Mouse (Mus musculus) hindbrain, embryonic 12.5 days (tissue): ENCODE data around the gene Acap2. TPM values are rescaled to one million over a fixed set of nuclear protein-coding genes. Genes with fewer than 3 reads are reported as not detected.

Source experiments
- ATAC-seq: fragments of 200-750 bp; cut with Nextera tagmentation; 2 replicates; pipeline ENCODE4 v1.8.0; 2017; ENCODE audit warnings: moderate TSS enrichment; ENCODE audit not compliant: low FRiP score
- H3K27ac ChIP-seq: fragments of 300-500 bp; sonication (generic); 2 replicates; pipeline ENCODE4 v1.5.1; 2016; ENCODE audit warnings: mild to moderate bottlenecking
- H3K27me3 ChIP-seq: fragments of 300-500 bp; sonication (generic); 2 replicates; pipeline ENCODE4 v1.6.1; 2016; ENCODE audit warnings: mild to moderate bottlenecking
- H3K36me3 ChIP-seq: fragments of 300-500 bp; sonication (generic); 2 replicates; pipeline ENCODE4 v1.6.1; 2016; ENCODE audit warnings: mild to moderate bottlenecking
- H3K4me1 ChIP-seq: fragments of 300-500 bp; sonication (generic); 2 replicates; pipeline ENCODE4 v1.6.1; 2016
- H3K4me2 ChIP-seq: fragments of 300-500 bp; sonication (generic); replicated peaks from 2 replicates; pipeline ENCODE4 v1.6.1; 2016; ENCODE audit warnings: mild to moderate bottlenecking
- H3K4me3 ChIP-seq: fragments of 300-500 bp; sonication (generic); 2 replicates; pipeline ENCODE4 v1.5.1; 2016; ENCODE audit warnings: mild to moderate bottlenecking
- H3K9ac ChIP-seq: fragments of 300-500 bp; sonication (generic); 2 replicates; pipeline ENCODE4 v1.6.1; 2016; ENCODE audit warnings: mild to moderate bottlenecking, moderate library complexity
- H3K9me3 ChIP-seq: fragments of 300-500 bp; sonication (generic); replicated peaks from 2 replicates; pipeline ENCODE4 v1.6.1; 2016; ENCODE audit warnings: mild to moderate bottlenecking
- WGBS: fragments of 180-500 bp; shearing (Covaris S2); methylation state at CpG from one replicate; pipeline ENCODE4 v1.1.7; 2016; 5-methylcytosine and 5-hydroxymethylcytosine counted together
- polyA plus RNA-seq: library from polyadenylated mRNA; unstranded; fragments of >200 nt; fragmentation: Nextera tagmentation; extraction: Ambion mirVana; gene quantifications from 2 replicates; pipeline ENCODE4 v1.2.1, GENCODE M21; 2016

The Acap2 gene
- polyA plus RNA-seq, result 22.8 and 23.3 TPM in 2 replicates

DNA sequence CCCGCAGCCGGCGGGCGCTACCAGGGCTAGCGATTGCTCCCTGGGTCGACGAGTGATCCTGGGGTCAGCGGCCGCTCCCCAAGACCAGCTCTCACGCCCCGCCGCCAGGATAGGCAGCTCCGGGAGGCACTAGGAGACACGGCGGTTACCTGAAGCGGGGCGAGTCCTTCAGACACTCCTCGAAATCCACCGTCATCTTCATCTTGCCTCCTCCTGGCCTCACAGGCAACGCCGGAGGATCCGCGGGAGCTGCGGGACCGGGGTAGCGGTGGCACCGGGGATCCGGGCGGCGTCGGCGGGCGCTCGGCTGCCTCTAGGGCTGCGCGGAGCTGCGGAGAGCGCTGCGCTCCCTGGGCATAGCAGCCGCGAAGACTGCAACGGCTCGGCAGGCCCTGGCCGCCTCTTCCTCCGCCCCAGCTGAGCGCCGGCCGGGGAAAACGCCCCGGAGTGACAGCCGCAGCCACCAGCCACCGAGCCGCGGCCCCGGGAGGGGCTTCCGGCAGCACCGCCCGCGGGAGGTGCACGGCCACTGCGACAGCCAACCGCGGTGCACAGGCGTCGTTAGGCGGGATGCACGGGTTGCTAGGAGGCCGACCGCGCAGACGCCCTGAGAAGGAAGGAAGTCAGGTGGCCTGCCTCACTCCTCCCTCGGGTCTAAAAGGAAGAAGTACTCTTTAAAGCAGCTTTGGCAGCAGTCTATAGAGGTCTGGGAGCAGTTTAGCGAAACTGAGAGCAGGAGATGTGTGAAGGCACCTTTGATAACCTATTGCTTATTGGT, at the start of gene Acap2:
TSS of gene Acap2 (minus strand) at position 456 of the 778 bp plus-strand sequence.
- ATAC-seq, result peak; percentile 99
- Histone ChIP-seq H3K9ac (peak within 1 kb of the TSS; percentile 93), H3K9me3 (no peaks in the 10 kb centered on the region), H3K4me1 (peaks cover 20% of the 10 kb centered on the region), H3K4me2 (peak within 1 kb of the TSS; percentile 81), H3K27me3 (no peaks in the 10 kb centered on the region), H3K4me3 (peak within 1 kb of the TSS; percentile 85), H3K36me3 (no peaks in the 10 kb centered on the region), H3K27ac (peak within 1 kb of the TSS; percentile 95)
- under 1% methylated on average over 73 of the region's 73 CpGs for WGBS

DNA sequence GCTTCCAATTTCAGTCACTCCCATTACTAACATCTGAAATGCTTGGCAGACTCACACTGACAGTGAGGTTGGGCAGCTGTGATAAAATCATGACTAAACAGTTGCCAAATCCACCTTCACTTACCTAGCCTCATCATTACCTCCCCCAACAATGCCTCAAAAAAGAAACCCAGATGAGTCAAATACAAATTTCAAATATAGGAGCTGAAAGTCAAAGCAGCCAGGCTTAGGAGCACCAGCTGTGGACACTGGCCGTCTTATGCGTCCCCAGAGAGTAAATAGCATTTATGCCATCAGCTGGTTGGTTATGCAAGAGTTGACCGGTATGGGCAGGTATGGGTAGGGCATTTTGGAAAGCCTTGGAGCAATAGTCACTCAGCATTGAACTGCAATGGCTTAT, 48.4 kb upstream of the Acap2 start:
- H3K9ac ChIP-seq, result no peak overlapping the region
- no peak for ATAC-seq
- H3K36me3 ChIP-seq, result 0 out of 2 replicates have a peak, but pooled peaks cover 10% of the 10 kb centered on the region
- 86% methylated on average over 3 of the region's 3 CpGs for WGBS
- H3K27ac ChIP-seq, result no peak overlapping the region
- no peaks in the 10 kb centered on the region for H3K4me1 ChIP-seq
- H3K9me3 ChIP-seq, result no peaks in the 10 kb centered on the region
- no peak overlapping the region for H3K4me3 ChIP-seq
- H3K4me2 ChIP-seq, result no peak overlapping the region
- no peaks in the 10 kb centered on the region for H3K27me3 ChIP-seq

GRCm38 (mm10) chr16:31248717-31249116, 47.7 kb upstream of the Acap2 start:
- no peak for ATAC-seq
- H3K27ac ChIP-seq, result no peak overlapping the region
- 86% methylated on average over 13 of the region's 13 CpGs for WGBS

GRCm38 (mm10) chr16:31247442-31247841, 46.4 kb upstream of the Acap2 start:
- no peaks in the 10 kb centered on the region for H3K4me1 ChIP-seq
- ATAC-seq, result no peak
- no peaks in the 10 kb centered on the region for H3K9me3 ChIP-seq
- H3K4me2 ChIP-seq, result no peak overlapping the region
- H3K9ac ChIP-seq, result no peak overlapping the region
- no peaks in the 10 kb centered on the region for H3K27me3 ChIP-seq
- H3K27ac ChIP-seq, result no peak overlapping the region
- no peak overlapping the region for H3K4me3 ChIP-seq
- H3K36me3 ChIP-seq, result 0 out of 2 replicates have a peak, but pooled peaks cover 5% of the 10 kb centered on the region
- WGBS, result 83% methylated on average over 7 of the region's 7 CpGs

More at GRCm38 (mm10) chr16:31248717-31249116, 47.7 kb upstream of the Acap2 start:
- no peak overlapping the region for H3K4me3 ChIP-seq
- no peak overlapping the region for H3K9ac ChIP-seq
- H3K27me3 ChIP-seq, result no peaks in the 10 kb centered on the region
- no peaks in the 10 kb centered on the region for H3K9me3 ChIP-seq
- H3K36me3 ChIP-seq, result 0 out of 2 replicates have a peak, but pooled peaks cover 10% of the 10 kb centered on the region
- no peak overlapping the region for H3K4me2 ChIP-seq
- H3K4me1 ChIP-seq, result no peaks in the 10 kb centered on the region

- no peaks in the 10 kb centered on the region for H3K36me3 ChIP-seq
- H3K27me3 ChIP-seq, result no peaks in the 10 kb centered on the region
- 90% methylated on average over 3 of the region's 3 CpGs for WGBS
- H3K4me2 ChIP-seq, result no peak overlapping the region
- H3K4me1 ChIP-seq, result no peaks in the 10 kb centered on the region
- no peaks in the 10 kb centered on the region for H3K9me3 ChIP-seq
- no peak for ATAC-seq
- no peak overlapping the region for H3K27ac ChIP-seq
- no peak overlapping the region for H3K9ac ChIP-seq
- H3K4me3 ChIP-seq, result no peak overlapping the region
Measured at GRCm38 (mm10) chr16:31244053-31244452, 43.0 kb upstream of the Acap2 start.

GRCm38 (mm10) chr16:31241433-31241832, 40.4 kb upstream of the Acap2 start:
- no peaks in the 10 kb centered on the region for H3K27me3 ChIP-seq
- H3K4me1 ChIP-seq, result no peaks in the 10 kb centered on the region
- H3K9ac ChIP-seq, result no peak overlapping the region
- H3K4me2 ChIP-seq, result no peak overlapping the region
- whole genome bisulfite sequencing, result 86% methylated on average over 9 of the region's 9 CpGs
- no peak overlapping the region for H3K27ac ChIP-seq
- no peaks in the 10 kb centered on the region for H3K36me3 ChIP-seq
- no peaks in the 10 kb centered on the region for H3K9me3 ChIP-seq
- no peak for ATAC-seq
- H3K4me3 ChIP-seq, result no peak overlapping the region

DNA sequence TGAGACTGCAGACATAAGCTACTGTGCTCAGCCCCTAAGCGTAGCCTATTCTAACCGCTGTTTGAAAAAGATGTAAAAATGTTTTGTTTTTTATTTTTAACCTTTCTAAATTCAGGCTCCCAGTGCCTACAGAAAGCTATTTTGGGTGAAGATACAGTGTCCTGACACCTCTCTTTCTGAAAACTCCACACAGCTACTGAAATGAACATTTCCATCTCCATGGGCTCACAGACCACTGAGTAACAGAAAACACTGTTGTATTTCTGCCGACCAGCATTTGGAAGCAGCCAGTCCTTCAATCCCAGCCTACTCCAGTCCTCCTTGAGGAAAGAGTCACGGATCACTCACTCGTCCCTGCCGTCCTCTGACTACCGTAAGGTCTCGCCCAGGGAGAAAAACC, 39.5 kb upstream of the Acap2 start:
- Histone ChIP-seq H3K9ac (no peak overlapping the region), H3K4me3 (no peak overlapping the region), H3K27me3 (no peaks in the 10 kb centered on the region), H3K4me2 (no peak overlapping the region), H3K27ac (no peak overlapping the region), H3K9me3 (no peaks in the 10 kb centered on the region), H3K4me1 (peaks cover 2% of the 10 kb centered on the region; the same call in 1 of the 2 replicates), H3K36me3 (no peaks in the 10 kb centered on the region)
- 92% methylated on average over 8 of the region's 8 CpGs for WGBS
- no peak for ATAC-seq

GRCm38 (mm10) chr16:31238281-31238680, 37.2 kb upstream of the Acap2 start:
- 78% methylated on average over 5 of the region's 5 CpGs for WGBS
- Histone ChIP-seq H3K9me3 (no peaks in the 10 kb centered on the region), H3K27ac (no peak overlapping the region), H3K36me3 (no peaks in the 10 kb centered on the region), H3K4me3 (no peak overlapping the region), H3K27me3 (peaks cover under 1% of the 10 kb centered on the region; the same call in 1 of the 2 replicates), H3K4me1 (peaks cover 13% of the 10 kb centered on the region), H3K9ac (no peak overlapping the region), H3K4me2 (no peak overlapping the region)
- no peak for ATAC-seq

GRCm38 (mm10) chr16:31235457-31236310, 34.6 kb upstream of the Acap2 start:
- Histone ChIP-seq H3K4me3 (no peak overlapping the region), H3K27ac (no peak overlapping the region), H3K9ac (no peak overlapping the region), H3K4me1 (peaks cover 18% of the 10 kb centered on the region), H3K27me3 (peaks cover 7% of the 10 kb centered on the region; the same call in 1 of the 2 replicates), H3K36me3 (no peaks in the 10 kb centered on the region), H3K9me3 (no peaks in the 10 kb centered on the region), H3K4me2 (peak overlapping the region; percentile 9; the same call in 1 of the 2 replicates)
- ATAC-seq, result no peak
- WGBS, result 26% methylated on average over 17 of the region's 18 CpGs

DNA sequence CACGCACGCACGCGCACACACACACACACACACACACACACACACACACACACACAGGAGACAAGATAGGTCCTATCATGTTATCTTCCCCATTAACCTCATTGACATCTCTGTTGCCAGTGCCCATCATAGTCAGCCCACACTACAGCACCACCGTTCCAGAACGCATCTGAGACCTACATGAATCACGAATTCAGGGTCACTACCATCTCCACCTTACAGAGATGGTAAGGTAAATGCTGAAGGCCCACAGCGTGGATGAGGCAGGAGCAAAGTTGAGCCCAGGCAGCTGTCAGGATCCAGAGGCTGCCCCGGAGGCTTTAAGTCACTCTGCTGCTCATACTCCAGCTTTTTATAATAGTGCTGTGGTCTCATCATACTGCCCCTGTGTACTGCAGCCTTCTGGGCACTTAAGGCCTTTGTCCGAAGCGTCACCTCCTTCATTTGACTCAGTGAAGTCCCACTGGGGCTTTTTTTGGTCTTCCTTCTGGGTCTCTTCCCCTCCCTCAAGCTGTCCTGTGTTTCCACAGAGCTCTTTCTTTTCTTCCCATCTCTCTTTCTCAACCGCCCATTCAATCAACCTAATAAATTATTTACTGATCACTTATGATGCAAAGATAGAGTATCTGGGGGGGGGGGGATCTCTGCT, 33.9 kb upstream of the Acap2 start:
- Histone ChIP-seq H3K4me2 (no peak overlapping the region), H3K4me1 (peaks cover 18% of the 10 kb centered on the region), H3K9ac (no peak overlapping the region), H3K27me3 (peaks cover 7% of the 10 kb centered on the region; the same call in 1 of the 2 replicates), H3K27ac (no peak overlapping the region), H3K9me3 (0 out of 2 replicates have a peak, but pooled peaks cover 5% of the 10 kb centered on the region), H3K4me3 (no peak overlapping the region), H3K36me3 (no peaks in the 10 kb centered on the region)
- WGBS, result 71% methylated on average over 12 of the region's 12 CpGs
- ATAC-seq, result no peak

GRCm38 (mm10) chr16:31234356-31234755, 33.3 kb upstream of the Acap2 start:
- Histone ChIP-seq H3K27me3 (peaks cover 7% of the 10 kb centered on the region; the same call in 1 of the 2 replicates), H3K36me3 (no peaks in the 10 kb centered on the region), H3K27ac (no peak overlapping the region), H3K4me3 (no peak overlapping the region), H3K9ac (no peak overlapping the region), H3K9me3 (0 out of 2 replicates have a peak, but pooled peaks cover 5% of the 10 kb centered on the region), H3K4me2 (no peak overlapping the region), H3K4me1 (peaks cover 18% of the 10 kb centered on the region)
- WGBS, result 55% methylated on average over 3 of the region's 3 CpGs
- ATAC-seq, result no peak
